Mouse (Mus musculus): ENCODE results near the gene Pheta1.

Gene Pheta1

GRCm38 (mm10) chr5:121827876-121828275, 20.9 kb upstream of the Pheta1 start:
- DNase-seq, result no peak

- no peak for DNase-seq
These were observed 20.0 kb upstream of the Pheta1 start for GRCm38 (mm10) chr5:121828491-121829432.

GRCm38 (mm10) chr5:121831002-121831601, 17.7 kb upstream of the Pheta1 start:
- DNase-seq, result no peak

- no peak for DNase-seq
These were observed 16.2 kb upstream of the Pheta1 start for GRCm38 (mm10) chr5:121832376-121833155.

GRCm38 (mm10) chr5:121833159-121833558, 15.6 kb upstream of the Pheta1 start:
- no peak for DNase-seq

GRCm38 (mm10) chr5:121833572-121834240, 15.1 kb upstream of the Pheta1 start:
- peak; percentile 68 for DNase-seq

- no peak for DNase-seq
These were observed 14.6 kb upstream of the Pheta1 start for GRCm38 (mm10) chr5:121834241-121834606.

- no peak for DNase-seq
These were observed 13.6 kb upstream of the Pheta1 start for GRCm38 (mm10) chr5:121834991-121835747.

GRCm38 (mm10) chr5:121835949-121836691, 12.7 kb upstream of the Pheta1 start:
- no peak for DNase-seq

GRCm38 (mm10) chr5:121836692-121837415, 11.9 kb upstream of the Pheta1 start:
- DNase-seq, result peak; percentile 88

- DNase-seq, result peak; percentile 72
These were observed 11.1 kb upstream of the Pheta1 start, which contains the start of gene Sh2b3 for GRCm38 (mm10) chr5:121837441-121838340. Gene Sh2b3 (minus strand): TSS chr5:121837646.

- DNase-seq, result peak; percentile 60
These were observed 10.2 kb upstream of the Pheta1 start for GRCm38 (mm10) chr5:121838341-121839127.

- DNase-seq, result no peak
These were observed 9.7 kb upstream of the Pheta1 start for GRCm38 (mm10) chr5:121839128-121839473.

GRCm38 (mm10) chr5:121841516-121841915, 7.3 kb upstream of the Pheta1 start:
- DNase-seq, result no peak

- DNase-seq, result no peak
These were observed 6.8 kb upstream of the Pheta1 start for GRCm38 (mm10) chr5:121841973-121842372.

- peak; percentile 87 for DNase-seq
These were observed 6.1 kb upstream of the Pheta1 start for GRCm38 (mm10) chr5:121842665-121843118.

- no peak for DNase-seq
These were observed 5.5 kb upstream of the Pheta1 start for GRCm38 (mm10) chr5:121843138-121843905.

GRCm38 (mm10) chr5:121845361-121845760, 3.4 kb upstream of the Pheta1 start:
- DNase-seq, result no peak
